Comparison of ENCODE assay signal across 17 mouse cellular contexts in genomic region chr7:101633629-101634177, GRCm38 (mm10). TPM values are rescaled to one million over a fixed set of nuclear protein-coding genes. Genes with fewer than 3 reads are reported as not detected.
"Had no signal": no experiment of that assay in that cellular context is flagged by ENCODE, and none has a peak within 500 bp of the region (broad histone marks: within the 10 kb centered on the region; RNA-seq: fewer than 3 reads in every experiment).

No protein-coding gene starts in this region.

- H3K4me1 ChIP-seq: limb, embryonic 15.5 days; liver, embryonic 12.5 days; lung, embryonic 15.5 days; midbrain, embryonic 13.5 days; neural tube, embryonic 13.5 days had no signal

- H3K4me3 ChIP-seq: limb, embryonic 15.5 days; liver, embryonic 12.5 days; lung, embryonic 15.5 days; midbrain, embryonic 13.5 days; neural tube, embryonic 13.5 days had no signal

- H3K27me3 ChIP-seq: limb, embryonic 15.5 days; liver, embryonic 12.5 days; lung, embryonic 15.5 days; midbrain, embryonic 13.5 days; neural tube, embryonic 13.5 days had no signal

- ATAC-seq: intestine, postnatal 0 days; liver, embryonic 12.5 days; midbrain, embryonic 13.5 days had no signal

- H3K9me3 ChIP-seq: limb, embryonic 15.5 days; liver, embryonic 12.5 days; lung, embryonic 15.5 days; midbrain, embryonic 13.5 days; neural tube, embryonic 13.5 days had no signal

- H3K27ac ChIP-seq: limb, embryonic 15.5 days; liver, embryonic 12.5 days; lung, embryonic 15.5 days; midbrain, embryonic 13.5 days; neural tube, embryonic 13.5 days; stomach, postnatal 0 days had no signal

- H3K36me3 ChIP-seq: limb, embryonic 15.5 days; liver, embryonic 12.5 days; lung, embryonic 15.5 days; midbrain, embryonic 13.5 days; neural tube, embryonic 13.5 days had no signal

- DNase-seq: kidney, adult 8-10 months; kidney, postnatal 25 days; lung, postnatal 14 days; retina, postnatal 1 day; right cerebral cortex, postnatal 14 days had no signal

- H3K4me2 ChIP-seq: limb, embryonic 15.5 days; liver, embryonic 12.5 days; lung, embryonic 15.5 days; midbrain, embryonic 13.5 days; neural tube, embryonic 13.5 days had no signal

- H3K9ac ChIP-seq: limb, embryonic 15.5 days; liver, embryonic 12.5 days; lung, embryonic 15.5 days; midbrain, embryonic 13.5 days; neural tube, embryonic 13.5 days had no signal

RNA-seq across cellular contexts. Expression of gene Art2b, which starts 48.3 kb away (rescaled TPM):
- total RNA-seq: layer of hippocampus, postnatal 25 days; left cerebral cortex, adult 8-10 months; left cerebral cortex, postnatal 25 days had no signal
- polyA plus RNA-seq: kidney, embryonic 16.5 days; limb, embryonic 11.5 days; limb, embryonic 15.5 days; lung, embryonic 15.5 days; midbrain, embryonic 13.5 days; neural tube, embryonic 13.5 days; stomach, postnatal 0 days had no signal
